Mouse (Mus musculus) hindbrain, embryonic 14.5 days (tissue): ENCODE data around the gene B4galt2. TPM values are rescaled to one million over a fixed set of nuclear protein-coding genes. Genes with fewer than 3 reads are reported as not detected.

Experiments
- ATAC-seq: fragments of 200-750 bp; cut with Nextera tagmentation; 2 replicates; pipeline ENCODE4 v1.8.0; 2017; ENCODE audit warnings: moderate number of reproducible peaks, mild to moderate bottlenecking, moderate TSS enrichment, moderate library complexity; ENCODE audit not compliant: low FRiP score
- DNase-seq: peaks from one replicate; pipeline ENCODE4 v3.0.0-alpha.2; 2015; ENCODE audit warnings: low spot score
- H3K27ac ChIP-seq: fragments of 300-500 bp; sonication (generic); 2 replicates; pipeline ENCODE4 v1.5.1; 2014; ENCODE audit warnings: mild to moderate bottlenecking, moderate library complexity
- H3K27me3 ChIP-seq: fragments of 300-500 bp; sonication (generic); 2 replicates; pipeline ENCODE4 v1.6.1; 2014; ENCODE audit warnings: mild to moderate bottlenecking, low read length, mixed read lengths; ENCODE audit not compliant: control insufficient read depth, insufficient read depth
- H3K36me3 ChIP-seq: fragments of 300-500 bp; sonication (generic); replicated peaks from 2 replicates; pipeline ENCODE4 v1.6.1; 2014; ENCODE audit not compliant: control insufficient read depth, insufficient read depth
- H3K4me1 ChIP-seq: fragments of 300-500 bp; sonication (generic); replicated peaks from 2 replicates; pipeline ENCODE4 v1.6.1; 2014; ENCODE audit warnings: antibody characterized with exemption, low read length, mixed read lengths; ENCODE audit not compliant: control insufficient read depth, insufficient read depth
- H3K4me2 ChIP-seq: fragments of 300-500 bp; sonication (generic); replicated peaks from 2 replicates; pipeline ENCODE4 v1.6.1; 2014; ENCODE audit warnings: mild to moderate bottlenecking, moderate library complexity
- H3K4me3 ChIP-seq: fragments of 300-500 bp; sonication (generic); replicated peaks from 2 replicates; pipeline ENCODE4 v1.5.1; 2014; ENCODE audit warnings: mild to moderate bottlenecking, low read length
- H3K9ac ChIP-seq: fragments of 300-500 bp; sonication (generic); 2 replicates; pipeline ENCODE4 v1.6.1; 2014
- H3K9me3 ChIP-seq: fragments of 300-500 bp; sonication (generic); 2 replicates; pipeline ENCODE4 v1.6.1; 2016; ENCODE audit warnings: low read length; ENCODE audit not compliant: control insufficient read depth
- WGBS: fragments of 180-500 bp; shearing (Covaris S2); extraction: QIAGEN DNeasy Blood & Tissue Kit; methylation state at CpG from one replicate; pipeline ENCODE4 v1.1.7; 2014; 5-methylcytosine and 5-hydroxymethylcytosine counted together
- polyA plus RNA-seq: library from polyadenylated mRNA; unstranded; fragments of >200 nt; fragmentation: Nextera tagmentation; extraction: Ambion mirVana; gene quantifications from 2 replicates; pipeline ENCODE4 v1.2.1, GENCODE M21; 2014

B4galt2 gene
- polyA plus RNA-seq, 1 experiment from 2014 or later: 78.0 TPM

- Histone ChIP-seq H3K9ac (no peak overlapping the region), H3K27me3 (no peaks in the 10 kb centered on the region), H3K36me3 (no peaks in the 10 kb centered on the region), H3K4me1 (peaks cover 9% of the 10 kb centered on the region; the same call in 1 of the 2 replicates), H3K9me3 (no peaks in the 10 kb centered on the region), H3K4me3 (no peak overlapping the region), H3K27ac (no peak overlapping the region), H3K4me2 (no peak overlapping the region)
- 24% methylated on average over 5 of the region's 5 CpGs for WGBS
- DNase-seq (no peak), ATAC-seq (peak; percentile 49; the same call in 1 of the 2 replicates)
Observed at GRCm38 (mm10) chr4:117830124-117830551, 53.1 kb downstream of the B4galt2 start.

DNA sequence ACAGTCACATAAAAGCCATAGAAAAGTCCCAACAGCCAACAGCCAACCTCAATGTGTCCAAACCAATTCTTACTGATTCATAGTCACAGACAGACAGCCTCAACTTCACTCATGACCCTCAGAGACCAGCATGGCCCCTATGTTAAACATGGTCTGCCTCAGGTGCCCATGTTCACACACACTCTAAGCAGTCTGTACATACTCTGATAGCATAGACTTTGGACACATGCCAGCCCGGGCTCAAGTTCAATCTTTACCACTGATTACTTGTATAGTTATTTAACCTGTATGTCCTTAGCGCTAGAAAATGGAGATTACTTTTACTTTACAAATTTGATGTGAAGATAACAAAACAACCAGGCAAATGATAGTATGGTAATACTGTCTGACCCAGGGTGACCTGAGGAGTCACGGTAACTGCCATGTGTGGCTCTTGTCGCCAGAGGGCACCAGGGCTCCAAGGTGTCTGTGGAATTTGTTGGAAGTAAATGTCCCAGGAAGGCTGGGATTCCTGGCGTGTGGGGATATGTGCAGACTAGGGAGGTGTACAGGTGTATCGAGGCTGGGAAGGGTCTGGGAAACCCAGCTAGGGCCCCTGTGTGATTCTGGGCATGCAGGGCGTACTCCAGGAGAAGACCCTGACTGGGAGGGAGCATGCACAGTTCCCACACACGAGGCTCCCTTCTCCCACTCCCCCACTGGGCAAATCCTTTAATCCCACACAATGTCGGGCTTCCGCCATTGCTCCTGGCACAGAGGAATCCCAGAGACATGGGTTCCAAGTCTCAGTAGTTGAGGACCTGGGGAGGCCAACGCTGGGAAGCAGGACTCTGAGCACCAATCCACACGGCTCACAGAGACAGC lies 53.8 kb downstream of the B4galt2 start:
- DNase-seq (peak; percentile 73), ATAC-seq (peak; percentile 49; the same call in 1 of the 2 replicates)
- no peaks in the 10 kb centered on the region for H3K27me3 ChIP-seq
- 11% methylated on average over 12 of the region's 12 CpGs for WGBS
- no peak overlapping the region for H3K4me3 ChIP-seq
- H3K4me2 ChIP-seq: no peak overlapping the region
- H3K36me3 ChIP-seq: no peaks in the 10 kb centered on the region
- peaks cover 5% of the 10 kb centered on the region; the same call in 1 of the 2 replicates for H3K4me1 ChIP-seq
- no peaks in the 10 kb centered on the region for H3K9me3 ChIP-seq
- no peak overlapping the region for H3K9ac ChIP-seq
- H3K27ac ChIP-seq: no peak overlapping the region

GRCm38 (mm10) chr4:117828572-117829145 lies 54.6 kb downstream of the B4galt2 start:
- H3K9ac ChIP-seq: no peak overlapping the region
- DNase-seq (no peak), ATAC-seq (no peak)
- no peaks in the 10 kb centered on the region for H3K9me3 ChIP-seq
- no peak overlapping the region for H3K27ac ChIP-seq
- H3K4me2 ChIP-seq: no peak overlapping the region
- H3K4me1 ChIP-seq: peaks cover 3% of the 10 kb centered on the region; the same call in 1 of the 2 replicates
- H3K27me3 ChIP-seq: no peaks in the 10 kb centered on the region
- WGBS: 71% methylated on average over 8 of the region's 8 CpGs
- H3K36me3 ChIP-seq: no peaks in the 10 kb centered on the region
- H3K4me3 ChIP-seq: no peak overlapping the region

Other genes with a start within 250 kb of the B4galt2 start
- gene Dmap1, start 201.2 kb downstream of the B4galt2 start, polyA plus RNA-seq: 82.0 and 85.4 TPM in 2 replicates
- not detected in 2 replicates for gene Gm12845, start 159.1 kb downstream of the B4galt2 start, polyA plus RNA-seq
- not detected in 2 replicates for gene Klf17, start 117.8 kb downstream of the B4galt2 start, polyA plus RNA-seq
- 33.7 and 37.1 TPM in 2 replicates for gene Slc6a9, start 49.0 kb downstream of the B4galt2 start, polyA plus RNA-seq
- 2.5 and 3.9 TPM in 2 replicates for gene Ccdc24, start 10.9 kb downstream of the B4galt2 start, polyA plus RNA-seq
- 589 and 599 TPM in 2 replicates for gene Atp6v0b, start 3.8 kb upstream of the B4galt2 start, polyA plus RNA-seq
- 22.9 and 25.1 TPM in 2 replicates for gene Dph2, start 8.5 kb upstream of the B4galt2 start, polyA plus RNA-seq
- 55.1 and 56.5 TPM in 2 replicates for gene Ipo13, start 31.5 kb upstream of the B4galt2 start, polyA plus RNA-seq
- 0.95 and 0.96 TPM in 2 replicates for gene Artn, start 46.3 kb upstream of the B4galt2 start, polyA plus RNA-seq